27 mouse cellular contexts compared by ENCODE assay signal in genomic region chr11:39524866-39525649, GRCm38 (mm10).
DNase-seq lines count a peak whose midpoint lies in the region; ATAC-seq and TF ChIP-seq lines count a peak whose summit lies in the region.
"Had no signal": no experiment of that assay in that cellular context is flagged by ENCODE, and none has a peak within 500 bp of the region (broad histone marks: within the 10 kb centered on the region; RNA-seq: fewer than 3 reads in every experiment).

No protein-coding gene starts in this region.

- H3K36me3 ChIP-seq in embryonic facial prominence, embryonic 14.5 days (ENCODE audit: control insufficient read depth, insufficient read depth, low read length): no peaks in the 10 kb centered on the region
- H3K36me3 ChIP-seq in embryonic facial prominence, embryonic 10.5 days (replicated peaks): no peaks in the 10 kb centered on the region
- H3K36me3 ChIP-seq in hindbrain, postnatal 0 days (ENCODE audit: insufficient read depth, low read length): no peaks in the 10 kb centered on the region
- H3K36me3 ChIP-seq in hindbrain, embryonic 16.5 days (ENCODE audit: control insufficient read depth, insufficient read depth, low read length): no peaks in the 10 kb centered on the region
- H3K36me3 ChIP-seq: heart, embryonic 13.5 days; kidney, embryonic 15.5 days; liver, embryonic 12.5 days; midbrain, embryonic 12.5 days had no signal

- DNase-seq in embryonic facial prominence, embryonic 14.5 days (ENCODE audit: low spot score): peak; percentile 2
- no peak for DNase-seq in embryonic facial prominence, embryonic 10.5 days (ENCODE audit: low spot score)
- peak; percentile 17 for DNase-seq in hindbrain, postnatal 0 days (ENCODE audit: low spot score)
- DNase-seq in brain, adult 2 months (ENCODE audit: low read depth, low spot score): peak; percentile 9
- DNase-seq in retina, postnatal 1 day: peak; percentile 26
- no peak for DNase-seq in heart, adult 8-10 months (ENCODE audit: low spot score)
- DNase-seq: adrenal gland, postnatal 25 days; cerebellum, adult 9-10 months; gastrocnemius, adult 2 months; gastrocnemius, postnatal 36 days; heart, adult 2 months; heart, postnatal 10 days; kidney, adult 18-20 months; kidney, postnatal 36 days; left cerebral cortex, postnatal 4 days; liver, postnatal 0 days; lung, postnatal 4 days; right cerebral cortex, postnatal 4 days; thymus, adult 2 months; thymus, postnatal 36 days had no signal

- H3K4me3 ChIP-seq in embryonic facial prominence, embryonic 14.5 days (ENCODE audit: low read depth, low read length): no peak overlapping the region
- no peak overlapping the region for H3K4me3 ChIP-seq in embryonic facial prominence, embryonic 10.5 days
- no peak overlapping the region for H3K4me3 ChIP-seq in hindbrain, postnatal 0 days (ENCODE audit: low read length)
- H3K4me3 ChIP-seq in hindbrain, embryonic 16.5 days (ENCODE audit: low read length): no peak overlapping the region
- H3K4me3 ChIP-seq: gastrocnemius, adult 2 months; heart, adult 2 months; heart, embryonic 13.5 days; kidney, embryonic 15.5 days; liver, embryonic 12.5 days; megakaryocyte, embryonic 14.5 days; midbrain, embryonic 12.5 days had no signal

- H3K27ac ChIP-seq in embryonic facial prominence, embryonic 14.5 days (replicated peaks; ENCODE audit: low read depth, low read length): no peak overlapping the region
- no peak overlapping the region for H3K27ac ChIP-seq in embryonic facial prominence, embryonic 10.5 days (replicated peaks)
- no peak overlapping the region for H3K27ac ChIP-seq in hindbrain, postnatal 0 days
- no peak overlapping the region for H3K27ac ChIP-seq in hindbrain, embryonic 16.5 days (ENCODE audit: low read depth, low read length)
- H3K27ac ChIP-seq: gastrocnemius, adult 2 months; heart, adult 2 months; heart, embryonic 13.5 days; hindbrain, embryonic 14.5 days; kidney, embryonic 15.5 days; liver, embryonic 12.5 days; midbrain, embryonic 12.5 days had no signal

- H3K9ac ChIP-seq in embryonic facial prominence, embryonic 14.5 days (ENCODE audit: low read depth, low read length): no peak overlapping the region
- no peak overlapping the region for H3K9ac ChIP-seq in hindbrain, postnatal 0 days (replicated peaks; ENCODE audit: low read length)
- H3K9ac ChIP-seq in hindbrain, embryonic 16.5 days (ENCODE audit: low read depth, low read length): no peak overlapping the region
- H3K9ac ChIP-seq: heart, embryonic 13.5 days; hindbrain, embryonic 14.5 days; kidney, embryonic 15.5 days; liver, embryonic 12.5 days; liver, postnatal 0 days; midbrain, embryonic 12.5 days had no signal

- no peak for ATAC-seq in embryonic facial prominence, embryonic 14.5 days (ENCODE audit: low read depth)
- ATAC-seq in hindbrain, postnatal 0 days: no peak
- no peak for ATAC-seq in hindbrain, embryonic 16.5 days
- ATAC-seq: liver, embryonic 12.5 days; liver, postnatal 0 days had no signal

- H3K9me3 ChIP-seq in embryonic facial prominence, embryonic 14.5 days (ENCODE audit: control insufficient read depth, low read length): no peaks in the 10 kb centered on the region
- H3K9me3 ChIP-seq in embryonic facial prominence, embryonic 10.5 days: no peaks in the 10 kb centered on the region
- H3K9me3 ChIP-seq in hindbrain, postnatal 0 days (ENCODE audit: low read length): no peaks in the 10 kb centered on the region
- no peaks in the 10 kb centered on the region for H3K9me3 ChIP-seq in hindbrain, embryonic 16.5 days (ENCODE audit: control insufficient read depth, low read length)
- H3K9me3 ChIP-seq: heart, embryonic 13.5 days; kidney, embryonic 15.5 days; liver, embryonic 12.5 days; megakaryocyte, embryonic 14.5 days; midbrain, embryonic 12.5 days had no signal

- peak; percentile 42 for TF ChIP-seq CTCF in hindbrain, postnatal 0 days (IDR thresholded peaks at IDR 0.05; ENCODE audit: low read depth)

- no peaks in the 10 kb centered on the region for H3K4me1 ChIP-seq in embryonic facial prominence, embryonic 14.5 days (ENCODE audit: control insufficient read depth, insufficient read depth, low read length)
- H3K4me1 ChIP-seq in embryonic facial prominence, embryonic 10.5 days: no peaks in the 10 kb centered on the region
- no peaks in the 10 kb centered on the region for H3K4me1 ChIP-seq in hindbrain, postnatal 0 days (ENCODE audit: insufficient read depth, low read length)
- H3K4me1 ChIP-seq in hindbrain, embryonic 16.5 days (ENCODE audit: control insufficient read depth, insufficient read depth, low read depth, low read length): no peaks in the 10 kb centered on the region
- H3K4me1 ChIP-seq: heart, embryonic 13.5 days; kidney, embryonic 15.5 days; liver, embryonic 12.5 days; megakaryocyte, embryonic 14.5 days; midbrain, embryonic 12.5 days had no signal

- H3K27me3 ChIP-seq in embryonic facial prominence, embryonic 14.5 days (replicated peaks; ENCODE audit: control insufficient read depth, insufficient read depth, low read length): no peaks in the 10 kb centered on the region
- H3K27me3 ChIP-seq in embryonic facial prominence, embryonic 10.5 days (replicated peaks; ENCODE audit: low read depth, poor library complexity, severe bottlenecking): no peaks in the 10 kb centered on the region
- H3K27me3 ChIP-seq in hindbrain, postnatal 0 days (ENCODE audit: insufficient read depth, low read length): no peaks in the 10 kb centered on the region
- no peaks in the 10 kb centered on the region for H3K27me3 ChIP-seq in hindbrain, embryonic 16.5 days (replicated peaks; ENCODE audit: control insufficient read depth, insufficient read depth, low read length)
- H3K27me3 ChIP-seq: heart, embryonic 13.5 days; kidney, embryonic 15.5 days; liver, embryonic 12.5 days; megakaryocyte, embryonic 14.5 days; midbrain, embryonic 12.5 days had no signal

- 43% methylated on average over 7 of the region's 7 CpGs for WGBS in embryonic facial prominence, embryonic 14.5 days
- WGBS in embryonic facial prominence, embryonic 10.5 days: 53% methylated on average over 7 of the region's 7 CpGs
- WGBS in hindbrain, postnatal 0 days: 47% methylated on average over 7 of the region's 7 CpGs
- WGBS in hindbrain, embryonic 16.5 days: 45% methylated on average over 7 of the region's 7 CpGs

- H3K4me2 ChIP-seq in embryonic facial prominence, embryonic 14.5 days (ENCODE audit: low read depth, low read length): no peak overlapping the region
- H3K4me2 ChIP-seq in hindbrain, postnatal 0 days (ENCODE audit: low read depth, low read length): no peak overlapping the region
- H3K4me2 ChIP-seq in hindbrain, embryonic 16.5 days (ENCODE audit: low read length): no peak overlapping the region
- H3K4me2 ChIP-seq: heart, embryonic 13.5 days; hindbrain, embryonic 14.5 days; kidney, embryonic 15.5 days; liver, embryonic 12.5 days; midbrain, embryonic 12.5 days had no signal

Comparison
In these comparisons a context has a peak if more than half of its experiments do, and no peak if none do; other contexts are left out.
1. DNase-seq: peak in embryonic facial prominence, embryonic 14.5 days (single experiment), hindbrain, postnatal 0 days (single experiment), brain, adult 2 months (single experiment) and retina, postnatal 1 day (single experiment); none in embryonic facial prominence, embryonic 10.5 days (single experiment) and heart, adult 8-10 months (single experiment).